Mouse (Mus musculus) small intestine, adult 2 months (tissue): ENCODE data around the gene Aen.

ENCODE experiments used
- CTCF ChIP-seq: fragments of 200-500 bp; IDR thresholded peaks from 2 replicates; pipeline ENCODE4 v1.5.1; 2012; ENCODE audit warnings: low read depth, mild to moderate bottlenecking, control low read depth, inconsistent platforms, low read length, moderate library complexity, mixed read lengths; ENCODE audit not compliant: insufficient replicate concordance, insufficient read length; ENCODE audit errors: extremely low read depth
- POLR2A ChIP-seq: fragments of 200-500 bp; IDR thresholded peaks from 2 replicates; pipeline ENCODE4 v1.6.1; 2012; ENCODE audit warnings: low read depth, mild to moderate bottlenecking, control low read depth, inconsistent platforms, low read length, moderate library complexity

DNA sequence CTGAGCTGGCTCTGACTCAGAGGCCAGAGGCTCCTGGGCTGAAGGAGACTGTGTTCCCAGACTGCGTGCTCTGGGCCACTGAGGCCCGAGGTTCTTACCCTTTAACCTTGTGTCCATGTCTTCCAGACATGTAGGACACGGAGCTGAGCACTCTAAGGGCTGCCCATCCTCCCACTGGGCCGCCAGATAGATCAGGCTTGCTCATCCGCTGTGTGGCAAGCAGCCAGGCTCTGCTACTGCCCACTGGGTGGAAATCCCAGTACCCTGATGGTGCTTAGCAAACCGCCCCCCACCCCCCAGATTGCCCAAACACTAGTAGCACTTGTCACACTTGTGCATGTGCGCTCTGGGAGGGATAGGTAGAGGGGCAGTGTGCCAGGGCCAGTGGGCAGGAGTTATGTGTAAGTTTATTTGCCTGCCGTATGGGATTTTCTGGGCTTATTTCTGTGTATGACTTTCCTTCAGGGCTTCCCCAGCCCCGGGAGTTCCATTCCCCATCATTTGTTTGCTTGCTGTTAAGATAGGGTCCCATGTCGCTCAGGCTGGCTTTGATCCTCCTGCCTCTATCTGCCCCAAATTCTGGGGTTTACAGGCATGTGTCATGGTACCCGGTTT lies 19.3 kb downstream of the Aen start:
- no peak for TF ChIP-seq POLR2A
- no peak for TF ChIP-seq CTCF
